Mouse (Mus musculus): ENCODE results near the gene Gm6871.

- TF ChIP-seq CTCF (IDR thresholded peaks at IDR 0.05; ENCODE audit: control insufficient read depth, insufficient read depth, low read length) (no peak), POLR2A (IDR thresholded peaks at IDR 0.05; ENCODE audit: borderline replicate concordance, control insufficient read depth, low read depth, low read length) (no peak)
Measured at GRCm38 (mm10) chr7:41512672-41513071, 60.8 kb downstream of the Gm6871 start.

Measured in bone marrow, adult 2 months (tissue).